Mouse (Mus musculus): ENCODE data around the gene Wdr72.

GRCm38 (mm10) chr9:74066766-74067165, 43.4 kb upstream of the Wdr72 start:
- TF ChIP-seq CTCF (IDR thresholded peaks at IDR 0.05; ENCODE audit: low read depth) (no peak), EP300 (IDR thresholded peaks at IDR 0.05; ENCODE audit: low read depth) (no peak)
